Mouse (Mus musculus): Measurements from ENCODE around the gene Snx20.

DNA sequence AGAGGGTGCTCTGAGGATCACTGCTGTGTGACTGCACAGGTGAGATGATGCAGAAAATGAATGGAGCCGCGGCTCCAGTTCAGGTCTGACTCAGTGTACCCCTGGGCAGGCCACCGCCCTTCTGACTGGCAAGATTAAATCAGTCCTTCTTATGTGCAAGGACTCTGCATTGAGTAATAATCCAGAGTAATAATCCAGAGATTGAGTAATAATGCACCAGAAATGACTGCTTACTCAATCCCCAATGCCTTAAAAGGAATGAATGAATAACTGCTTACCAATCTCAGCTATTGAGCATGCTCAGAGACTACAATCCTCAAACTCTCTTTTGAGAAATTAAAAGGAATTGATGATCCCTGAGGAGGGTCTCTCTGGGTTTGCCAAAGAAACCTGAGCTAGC is 3.0 kb upstream of the Snx20 start:
- TF ChIP-seq CTCF (IDR thresholded peaks at IDR 0.05) (no peak), EP300 (IDR thresholded peaks at IDR 0.05) (no peak)

Data from lung, postnatal 0 days (tissue).